Mouse (Mus musculus): Measurements from ENCODE around the gene Runx2. TPM values are rescaled to one million over a fixed set of nuclear protein-coding genes. Genes with fewer than 3 reads are reported as not detected.

Runx2 gene
- total RNA-seq, 2 experiments from 2014 or later: 15.6 to 52.6 TPM

DNA sequence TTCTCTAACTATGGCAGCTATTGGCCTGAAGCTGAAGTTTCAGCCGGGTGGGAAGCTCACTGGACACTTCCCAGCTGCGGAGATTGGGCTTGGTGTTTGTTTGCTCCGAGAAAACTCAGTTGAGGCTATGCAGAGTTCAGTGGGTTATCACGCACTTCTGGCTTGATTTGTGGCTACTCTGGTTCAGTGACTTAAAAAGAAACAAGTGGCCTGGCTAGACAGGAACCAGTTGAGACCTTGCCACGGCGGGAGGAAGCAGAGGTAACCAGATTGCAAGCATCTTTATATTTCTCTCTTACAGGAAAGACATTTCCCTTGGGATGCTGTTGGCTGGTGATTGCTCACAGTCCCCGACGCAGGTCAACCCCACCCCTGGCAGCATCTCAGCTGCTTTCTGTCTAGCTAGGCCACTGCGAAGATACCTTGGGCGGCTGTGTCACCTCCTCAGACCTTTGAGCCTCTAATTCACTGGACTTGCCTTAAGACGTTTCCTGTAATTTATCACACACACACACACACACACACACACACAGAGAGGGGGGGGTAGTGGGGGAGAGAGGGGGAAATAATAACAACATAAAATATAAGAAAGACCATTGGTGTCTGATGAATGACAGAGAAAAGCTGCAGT is 324.3 kb downstream of the Runx2 start:
- no peak for ATAC-seq (ENCODE audit: poor library complexity, severe bottlenecking)

DNA sequence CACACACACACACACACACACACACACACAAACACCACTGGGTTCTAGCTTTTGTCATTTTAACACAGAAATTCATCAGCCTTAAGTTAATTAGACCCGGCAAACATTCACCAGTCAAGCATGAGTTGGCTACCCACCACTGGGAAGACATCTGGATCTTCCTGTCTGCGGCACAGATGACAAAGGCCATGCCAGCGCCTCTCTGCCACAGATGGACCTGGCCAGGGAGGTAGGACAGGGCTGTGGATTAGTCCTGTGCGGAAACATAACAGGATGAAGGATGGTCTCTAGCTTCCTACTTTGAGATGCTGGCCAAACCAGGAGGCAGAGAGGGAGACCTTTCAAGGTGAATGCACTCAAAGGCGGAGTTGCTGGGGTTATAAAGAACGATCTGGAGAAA is 325.3 kb downstream of the Runx2 start:
- no peak for ATAC-seq (ENCODE audit: poor library complexity, severe bottlenecking)

DNA sequence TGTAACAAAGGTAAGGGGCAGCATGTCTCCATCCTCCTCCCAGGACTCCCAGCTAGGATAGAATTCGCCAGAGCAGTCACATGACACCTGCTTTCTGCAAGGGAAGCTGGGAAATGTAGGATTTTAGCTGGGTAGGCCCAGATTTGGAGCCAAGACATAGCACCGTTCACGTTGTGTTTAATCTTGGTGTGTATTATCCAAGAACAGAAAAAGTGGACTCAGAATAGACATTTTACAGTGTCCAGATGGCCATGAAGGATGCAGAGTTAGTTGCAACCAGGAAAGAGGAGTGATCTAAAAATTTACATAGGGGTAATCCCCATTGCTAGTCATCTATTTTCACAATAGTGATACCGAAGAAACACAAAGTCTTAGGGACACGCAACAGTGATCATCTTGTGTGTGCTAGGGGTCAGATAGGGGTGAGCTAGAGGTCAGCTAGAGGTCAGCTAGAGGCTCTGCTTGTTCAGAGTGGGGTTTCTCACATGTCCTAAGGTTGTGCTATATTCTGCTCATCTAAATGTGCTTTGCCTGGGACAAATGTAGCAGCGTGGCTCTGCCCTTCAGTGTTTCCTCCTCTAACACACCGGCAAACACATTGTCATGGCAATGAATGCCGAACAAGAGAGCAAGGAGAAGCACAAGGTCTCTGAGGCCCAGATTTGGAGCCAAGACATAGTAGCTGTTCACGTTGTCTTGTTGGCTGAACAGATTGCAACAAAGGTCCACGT is 326.9 kb downstream of the Runx2 start:
- no peak for ATAC-seq (ENCODE audit: poor library complexity, severe bottlenecking)

DNA sequence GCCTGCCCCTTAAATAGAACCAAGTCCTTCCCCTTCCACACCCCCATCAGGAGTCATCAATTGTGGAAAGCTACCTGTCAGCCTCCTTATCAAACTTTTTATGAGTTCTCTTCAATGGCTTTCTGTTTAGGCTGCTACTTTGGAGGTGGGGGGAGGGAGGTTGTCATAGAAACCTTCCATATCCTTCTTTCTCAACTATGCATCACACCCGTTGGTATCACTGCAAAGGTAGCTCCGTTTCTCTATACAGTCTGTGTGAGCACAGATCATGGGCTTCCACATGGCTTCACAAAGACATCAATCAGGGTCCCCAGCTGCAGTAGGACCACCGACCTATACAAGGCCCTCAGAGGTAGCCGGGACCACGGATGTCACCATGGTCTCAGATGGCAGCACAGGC is 329.3 kb downstream of the Runx2 start:
- ATAC-seq (ENCODE audit: poor library complexity, severe bottlenecking): no peak

DNA sequence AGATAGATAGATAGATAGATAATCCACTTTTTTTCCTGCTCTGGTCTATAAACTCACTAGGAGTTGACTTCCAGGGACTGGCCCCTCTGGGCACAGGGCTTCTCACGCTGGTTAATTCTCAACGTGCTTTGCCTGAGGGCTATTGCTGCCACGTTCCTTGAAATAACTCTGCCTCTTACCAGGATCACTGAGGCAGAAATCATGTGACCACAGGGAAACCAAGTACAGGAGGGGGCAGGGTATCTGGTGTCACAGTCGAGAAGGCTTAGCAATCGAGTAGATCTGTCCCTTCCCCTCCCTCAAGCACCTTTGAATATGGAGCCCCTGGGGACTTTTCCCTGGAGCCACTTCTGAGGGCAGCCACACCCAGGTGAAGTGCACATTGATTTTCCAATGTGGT is 334.7 kb downstream of the Runx2 start:
- ATAC-seq (ENCODE audit: poor library complexity, severe bottlenecking): no peak

DNA sequence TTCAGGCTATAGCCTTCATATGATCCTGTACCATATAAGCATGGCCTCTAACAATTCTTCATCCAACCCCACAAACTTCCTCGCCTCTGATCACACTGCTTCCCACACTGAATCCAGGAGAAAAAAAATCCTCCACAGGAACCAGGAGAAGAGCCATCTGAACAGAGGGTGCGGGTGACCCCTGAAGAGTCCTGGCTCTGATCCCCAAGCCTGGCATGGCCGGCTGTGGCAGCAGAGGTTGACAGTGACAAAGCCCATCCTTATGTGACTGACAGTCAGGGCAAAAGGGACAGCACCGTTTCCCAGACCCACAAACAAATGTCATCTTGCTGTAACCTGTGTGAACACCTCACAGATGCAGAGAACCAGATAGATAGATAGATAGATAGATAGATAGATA is 335.1 kb downstream of the Runx2 start:
- no peak for ATAC-seq (ENCODE audit: poor library complexity, severe bottlenecking)

DNA sequence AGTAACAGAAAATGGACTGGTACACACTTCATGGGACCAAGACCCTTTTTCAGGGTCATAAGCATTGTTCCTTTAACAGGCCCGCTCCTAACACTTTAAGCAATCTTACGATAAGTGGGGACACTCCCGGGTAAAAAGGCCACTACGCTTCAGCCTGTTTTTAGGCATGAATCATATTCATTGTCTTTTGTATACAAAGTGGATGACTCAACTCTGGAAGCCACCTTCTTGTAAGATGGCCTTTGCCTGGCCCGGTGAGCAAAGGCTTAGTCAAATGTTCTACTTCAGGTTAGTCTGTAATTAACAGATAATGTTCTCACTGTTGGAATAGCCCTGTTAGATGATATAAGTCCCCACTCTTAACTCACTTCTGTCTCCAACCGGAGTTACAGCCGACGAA is 338.7 kb downstream of the Runx2 start:
- ATAC-seq (ENCODE audit: poor library complexity, severe bottlenecking): no peak

DNA sequence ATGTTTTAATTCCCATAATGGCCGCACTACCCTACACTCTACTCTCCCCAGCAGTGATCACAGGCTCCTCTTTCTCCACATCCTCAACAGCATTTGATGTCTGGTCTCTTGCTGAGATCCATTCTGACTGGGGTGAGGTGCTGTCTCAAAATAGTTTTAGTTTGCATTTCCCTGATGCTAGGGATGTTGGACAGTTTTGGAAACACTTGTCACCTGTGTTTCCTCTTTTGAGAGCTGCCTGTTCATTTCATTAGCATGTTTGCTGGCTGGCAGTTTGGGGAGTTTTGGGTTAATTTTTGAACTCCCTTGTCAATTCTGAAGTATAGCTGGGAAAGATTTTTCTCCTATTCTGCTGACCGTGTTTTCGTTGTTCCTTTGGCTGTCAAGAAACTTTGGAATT is 340.3 kb downstream of the Runx2 start:
- no peak for ATAC-seq (ENCODE audit: poor library complexity, severe bottlenecking)

DNA sequence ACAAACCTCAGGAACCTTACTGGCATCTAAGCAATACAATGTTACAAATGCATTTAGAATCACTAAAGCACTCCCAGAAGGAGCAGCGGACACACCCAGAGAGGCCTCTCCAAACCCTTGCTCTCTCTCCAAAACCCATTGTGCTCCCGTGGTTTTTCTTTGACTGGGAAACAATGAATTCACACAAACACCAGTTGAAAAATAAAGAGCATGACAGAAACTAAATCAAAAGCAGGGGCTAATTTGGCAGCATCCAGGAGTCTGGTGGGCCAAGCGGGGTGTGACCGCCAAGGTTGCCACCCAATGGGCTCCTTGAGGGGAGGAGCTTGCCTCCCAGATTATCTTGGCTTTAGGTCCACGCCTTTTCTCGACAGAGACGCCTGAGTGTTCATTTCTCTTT is 341.9 kb downstream of the Runx2 start:
- ATAC-seq (ENCODE audit: poor library complexity, severe bottlenecking): no peak

DNA sequence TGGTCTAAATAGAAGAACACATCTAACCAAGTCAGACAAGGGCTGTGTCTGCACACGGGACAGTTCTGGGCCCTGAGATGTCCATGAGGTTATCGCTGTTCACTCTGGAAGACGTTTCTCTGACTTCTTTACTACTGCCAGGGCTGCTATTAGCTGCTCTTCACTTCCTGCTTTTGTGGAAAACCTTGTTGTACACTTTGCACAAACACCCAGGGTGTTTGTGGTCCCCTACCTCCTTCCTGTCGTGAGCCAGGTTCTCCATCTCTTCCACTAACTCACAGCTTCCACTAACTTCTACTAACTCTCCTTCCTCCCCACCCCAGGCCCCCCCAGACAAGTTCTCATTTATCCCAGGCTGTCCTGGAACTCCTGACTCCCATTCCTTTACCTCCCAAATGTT is 350.9 kb downstream of the Runx2 start:
- ATAC-seq (ENCODE audit: poor library complexity, severe bottlenecking): no peak

DNA sequence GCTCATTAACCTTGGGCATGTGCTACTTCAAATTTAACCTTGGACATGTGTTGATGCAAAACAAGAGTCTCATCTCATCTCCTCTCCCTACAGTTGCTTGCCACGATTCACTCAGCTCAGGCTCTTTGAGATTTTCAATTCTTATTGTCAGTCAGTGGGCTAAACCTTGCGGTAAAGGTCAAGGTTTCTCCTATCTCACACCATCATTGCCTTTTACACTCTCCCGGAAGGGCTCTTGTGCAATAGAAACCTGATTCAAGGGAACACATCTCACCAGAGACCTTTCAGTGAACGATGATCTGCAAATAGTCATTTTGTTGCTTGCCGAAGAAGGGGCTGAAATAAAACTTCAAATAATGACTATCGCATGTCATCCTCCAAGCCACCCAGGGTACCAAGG is 354.4 kb downstream of the Runx2 start:
- no peak for ATAC-seq (ENCODE audit: poor library complexity, severe bottlenecking)

DNA sequence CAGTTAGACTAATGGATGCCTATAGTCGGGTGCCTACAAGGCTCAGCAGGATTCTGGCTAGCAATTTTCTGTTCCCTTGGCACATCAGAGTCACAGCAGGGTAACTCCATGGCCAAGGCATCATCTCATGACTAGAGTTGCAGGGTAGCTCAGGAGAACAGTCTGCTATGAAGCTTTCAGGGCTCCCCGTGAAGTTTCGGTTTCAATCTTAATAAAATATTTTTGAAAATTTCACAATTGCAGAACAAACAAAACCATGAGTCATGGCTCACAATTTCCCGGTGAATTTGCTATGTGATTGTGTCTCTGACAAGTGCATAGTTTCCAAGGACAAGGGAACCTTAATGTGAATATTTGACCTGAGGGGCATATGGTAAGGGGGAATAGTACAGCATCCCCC is 355.6 kb downstream of the Runx2 start:
- peak; percentile 52 for ATAC-seq (ENCODE audit: poor library complexity, severe bottlenecking)

DNA sequence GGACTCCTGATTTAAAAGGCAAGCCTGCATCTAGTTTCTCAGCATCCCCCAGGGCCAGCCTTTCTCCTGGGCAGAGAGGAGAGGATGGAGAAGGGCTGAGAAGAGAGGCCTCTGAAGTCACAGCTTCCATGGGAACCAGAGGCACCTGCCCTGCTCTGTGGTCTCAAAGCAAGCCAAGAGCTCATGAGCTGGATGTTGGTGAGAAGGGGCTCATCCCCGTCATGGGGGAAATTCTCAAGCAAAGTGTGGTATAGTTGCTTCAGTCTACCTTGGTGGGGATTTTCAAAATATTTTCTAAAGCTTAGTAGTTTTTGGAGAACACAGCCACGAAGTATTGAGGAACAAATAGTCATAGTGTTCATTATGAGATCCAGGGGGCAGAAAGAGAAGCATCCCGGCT is 357.9 kb downstream of the Runx2 start:
- ATAC-seq (ENCODE audit: poor library complexity, severe bottlenecking): no peak

DNA sequence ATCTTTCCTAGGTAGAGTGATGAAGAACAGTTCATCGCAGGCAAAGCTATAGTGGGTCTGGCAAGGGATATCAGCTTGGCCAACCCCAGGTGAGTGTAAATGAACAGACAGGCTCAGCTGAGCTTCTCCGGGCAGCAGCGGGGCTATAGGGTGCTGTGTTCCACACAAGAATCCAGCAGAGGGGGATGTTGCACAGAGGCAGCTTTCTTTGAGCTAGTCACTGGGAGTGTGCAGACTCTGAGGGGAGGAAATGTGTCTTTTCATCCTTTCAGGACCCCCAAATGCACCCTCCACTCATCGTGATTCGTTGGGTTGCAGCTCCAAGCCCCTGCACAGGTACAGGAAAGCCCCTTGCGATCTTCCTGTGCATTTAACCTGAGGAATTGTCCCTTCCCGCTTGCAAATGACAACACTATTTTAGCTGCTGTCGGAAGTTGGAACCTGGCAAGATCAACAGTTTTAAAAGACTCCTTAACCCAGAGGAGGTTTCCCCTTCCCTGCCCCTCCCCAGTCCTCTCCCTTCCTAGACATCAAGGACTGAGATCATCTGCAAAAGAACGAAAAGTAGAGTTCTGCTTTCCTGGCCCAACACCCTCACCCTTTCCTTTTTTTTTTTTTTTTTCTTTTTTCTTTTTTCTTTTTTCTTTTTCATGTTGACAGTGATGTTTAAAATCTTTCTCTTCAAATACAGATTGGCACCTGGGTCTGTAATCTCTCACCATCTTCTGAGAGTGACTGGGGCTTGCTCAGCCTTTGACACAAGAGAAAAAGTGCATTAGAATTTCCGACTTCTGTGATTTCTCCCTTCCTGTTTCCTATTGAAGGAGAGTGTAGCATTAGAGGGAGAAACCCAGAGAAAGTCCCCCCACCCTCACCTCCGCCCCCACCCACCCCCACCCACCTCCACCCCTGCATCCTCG is 358.7 kb downstream of the Runx2 start:
- ATAC-seq (ENCODE audit: poor library complexity, severe bottlenecking): peak; percentile 77

DNA sequence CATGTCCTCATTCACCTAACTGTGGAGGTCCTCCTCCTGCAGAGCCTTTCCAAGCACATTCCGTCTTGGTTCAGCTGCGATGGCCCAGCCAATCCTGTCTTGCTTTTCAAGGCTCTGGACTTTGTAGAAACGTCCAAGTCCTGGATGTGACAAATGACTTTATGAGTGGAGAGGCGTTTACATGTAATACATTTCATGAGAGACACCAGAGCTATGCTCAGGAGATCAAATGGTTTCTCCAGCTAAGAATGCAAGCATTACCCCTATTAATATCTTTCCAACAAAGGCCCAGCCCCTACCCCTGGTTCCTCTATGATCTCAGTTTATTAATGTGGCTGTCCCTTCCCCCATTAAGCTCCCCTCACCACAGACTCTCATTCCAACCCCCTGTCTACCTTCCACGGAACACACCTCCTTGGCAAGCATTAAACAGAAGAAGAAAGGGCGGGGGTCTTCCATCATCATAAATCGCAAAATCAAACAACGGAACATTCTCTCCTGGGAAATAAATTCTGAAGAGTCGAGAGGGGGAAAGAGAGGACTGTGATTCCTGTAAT is 364.6 kb downstream of the Runx2 start:
- no peak for ATAC-seq (ENCODE audit: poor library complexity, severe bottlenecking)

Other genes starting within 250 kb of the Runx2 start
- gene Supt3, start 37.6 kb downstream of the Runx2 start, total RNA-seq (2015): 18.0 and 18.9 TPM in 2 replicates
- gene Supt3, start 37.6 kb downstream of the Runx2 start, total RNA-seq (2017): 7.8 and 9.8 TPM in 2 replicates